Mouse (Mus musculus): ENCODE results near the gene Siae.

Gene Siae

DNA sequence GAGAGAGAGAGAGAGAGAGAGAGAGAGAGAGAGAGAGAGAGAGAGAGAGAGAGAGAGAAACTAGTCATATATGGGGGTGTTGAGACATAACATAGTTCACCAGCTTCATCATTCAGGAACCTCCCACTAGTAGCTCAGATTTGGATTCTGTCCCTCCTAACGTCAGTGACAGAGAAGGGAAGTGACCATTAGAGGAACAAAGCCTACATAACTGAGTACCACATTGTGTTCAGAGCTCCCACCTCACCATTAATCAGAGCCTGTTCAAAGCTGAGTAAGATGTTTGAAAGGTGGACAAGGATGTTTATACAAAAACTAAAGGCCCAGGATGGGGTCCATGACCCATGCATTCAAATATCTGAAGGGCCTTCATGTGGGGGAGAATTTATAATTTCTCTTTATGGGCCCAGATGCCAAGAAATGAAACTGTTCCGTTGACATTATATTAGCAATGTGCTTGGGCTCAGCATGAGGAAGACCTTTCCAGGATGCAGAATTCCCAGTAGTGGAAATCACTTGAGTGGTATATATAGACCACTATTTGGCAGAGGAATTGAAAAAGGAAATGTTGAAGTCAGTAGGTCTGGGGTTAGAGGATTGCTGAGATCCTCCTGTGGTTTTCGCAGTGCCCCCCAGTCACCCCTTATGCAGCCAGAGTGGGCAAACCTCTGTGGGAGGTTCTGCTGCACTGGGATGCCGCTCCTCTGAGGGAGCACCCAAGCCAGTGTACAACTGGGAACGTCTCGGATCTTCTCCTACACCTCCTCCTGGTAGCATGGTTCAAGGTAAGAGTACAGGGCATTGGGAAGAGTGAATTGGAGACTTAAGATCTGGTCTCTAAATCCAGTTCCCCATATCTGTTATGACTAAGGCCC is 14.6 kb upstream of the Siae start:
- DNase-seq (ENCODE audit: low spot score) = no peak

DNA sequence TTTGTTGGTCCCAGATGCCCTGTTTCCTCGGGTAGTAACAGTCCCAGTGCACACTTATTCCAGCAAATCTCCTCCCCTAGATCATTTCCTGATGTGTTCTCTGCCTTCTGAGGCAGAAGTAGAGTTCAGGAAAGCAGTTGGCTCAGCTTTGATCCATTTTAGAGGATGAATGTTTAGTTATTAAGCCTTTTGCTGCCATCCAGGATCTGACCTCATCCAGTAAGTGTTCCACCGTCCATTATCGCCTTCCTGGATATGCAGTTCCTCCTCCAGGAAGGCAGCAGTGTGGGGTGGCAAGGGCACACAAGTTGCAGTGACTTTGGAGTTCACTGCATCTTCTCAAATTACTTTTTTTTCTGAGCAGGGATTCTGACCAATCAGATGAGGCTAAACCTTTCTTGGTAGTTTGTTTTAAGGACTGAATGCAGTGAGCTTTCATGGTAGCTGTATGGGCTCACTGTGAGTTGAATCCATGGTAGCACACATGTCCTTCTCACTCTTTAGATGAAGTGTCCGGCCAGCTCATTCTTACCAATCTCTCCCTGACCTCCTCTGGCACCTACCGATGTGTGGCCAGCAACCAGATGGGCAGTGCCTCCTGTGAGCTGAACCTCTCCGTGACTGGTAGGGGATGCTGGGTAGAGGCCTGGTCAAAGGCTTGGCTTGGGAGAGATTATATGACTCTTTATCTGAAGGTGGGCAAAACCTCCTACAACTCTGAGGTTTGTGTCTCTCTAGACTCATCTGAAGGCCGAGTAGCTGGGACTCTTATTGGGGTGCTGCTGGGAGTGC is 13.5 kb upstream of the Siae start:
- DNase-seq (ENCODE audit: low spot score) = no peak

DNA sequence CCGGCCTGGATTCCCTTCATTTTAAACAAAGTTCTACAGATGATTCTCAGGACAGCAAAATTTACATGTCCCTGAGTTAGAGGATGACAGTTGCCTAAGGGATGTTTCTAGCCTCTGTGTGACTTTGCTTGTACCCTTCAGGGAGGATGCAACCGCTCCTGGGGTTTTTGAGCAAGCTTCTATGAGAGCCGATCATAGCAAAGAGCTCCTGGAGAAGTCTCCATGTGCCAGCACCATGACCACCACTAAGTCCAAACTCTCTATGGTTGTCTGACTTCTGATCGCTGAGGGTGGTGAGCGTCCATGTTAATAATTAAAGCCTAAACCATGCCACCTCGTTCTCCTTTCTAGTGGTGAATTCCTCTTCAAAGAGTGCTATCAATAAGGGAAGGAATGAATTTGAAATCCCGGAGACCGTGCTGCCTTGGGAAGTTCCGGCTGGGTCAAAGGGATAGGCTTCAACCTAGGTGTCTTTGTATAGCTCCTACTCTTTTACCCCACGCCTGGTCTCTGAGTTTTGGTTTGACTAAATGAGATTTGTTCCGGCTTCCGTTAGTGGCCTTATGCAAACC is 11.5 kb upstream of the Siae start:
- DNase-seq (ENCODE audit: low spot score) = no peak

DNA sequence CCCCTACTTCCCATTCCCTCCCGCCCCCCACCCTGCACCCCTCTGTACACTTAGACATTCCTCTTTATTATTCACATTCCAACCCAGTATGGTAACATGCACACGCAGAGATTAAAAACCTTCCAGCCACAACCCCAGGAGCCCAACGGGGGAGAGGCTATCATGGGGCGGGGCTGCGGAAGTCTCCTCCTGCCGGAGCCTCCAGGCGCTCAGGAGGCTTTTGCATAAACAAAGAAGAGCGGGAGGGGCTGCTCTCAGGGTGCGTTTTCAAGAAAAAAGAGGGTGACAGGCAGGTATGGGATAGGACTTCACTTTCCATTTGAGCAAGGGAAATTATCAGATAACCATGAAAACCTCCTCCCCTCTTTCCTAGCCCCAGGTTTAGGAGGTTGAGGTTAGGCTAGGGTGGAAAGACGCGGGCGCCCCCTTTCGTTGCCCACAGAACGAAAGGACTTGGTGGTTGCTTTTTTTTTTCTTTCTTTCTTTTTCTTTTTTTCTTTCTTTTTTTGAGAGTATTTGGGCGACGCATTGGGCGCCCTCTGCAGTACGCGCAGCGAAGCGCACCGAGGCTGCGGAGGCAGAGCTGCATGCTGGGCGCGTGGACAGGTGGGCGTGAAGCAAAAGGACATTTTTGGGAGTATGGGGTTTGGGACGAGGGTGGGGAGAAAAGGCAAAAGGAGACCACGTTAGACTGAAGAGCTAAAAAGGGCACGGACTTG is 10.9 kb upstream of the Siae start:
- no peak for DNase-seq (ENCODE audit: low spot score)

DNA sequence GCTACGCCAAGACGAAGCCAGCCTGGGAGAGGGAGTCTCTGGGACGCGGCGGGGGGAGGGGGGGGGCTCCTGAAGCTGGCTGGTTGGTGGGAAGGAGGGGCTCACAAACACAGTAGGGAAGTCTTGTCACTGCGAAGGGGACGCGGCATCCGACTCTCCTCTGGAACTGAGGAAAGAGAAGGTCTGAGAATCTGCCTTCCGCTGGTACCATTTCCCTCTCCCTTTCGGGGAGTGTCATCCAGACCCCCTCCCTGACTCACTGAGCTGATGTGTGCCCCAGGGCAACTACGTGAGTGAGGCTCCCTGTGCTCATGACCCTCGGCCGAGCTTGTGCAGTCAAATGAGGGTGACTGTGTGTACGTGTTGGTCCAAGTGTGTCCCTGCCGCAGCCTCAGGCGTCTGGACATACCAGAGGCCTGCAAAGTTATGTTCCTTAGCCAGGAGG is 10.3 kb upstream of the Siae start:
- no peak for DNase-seq (ENCODE audit: low spot score)

DNA sequence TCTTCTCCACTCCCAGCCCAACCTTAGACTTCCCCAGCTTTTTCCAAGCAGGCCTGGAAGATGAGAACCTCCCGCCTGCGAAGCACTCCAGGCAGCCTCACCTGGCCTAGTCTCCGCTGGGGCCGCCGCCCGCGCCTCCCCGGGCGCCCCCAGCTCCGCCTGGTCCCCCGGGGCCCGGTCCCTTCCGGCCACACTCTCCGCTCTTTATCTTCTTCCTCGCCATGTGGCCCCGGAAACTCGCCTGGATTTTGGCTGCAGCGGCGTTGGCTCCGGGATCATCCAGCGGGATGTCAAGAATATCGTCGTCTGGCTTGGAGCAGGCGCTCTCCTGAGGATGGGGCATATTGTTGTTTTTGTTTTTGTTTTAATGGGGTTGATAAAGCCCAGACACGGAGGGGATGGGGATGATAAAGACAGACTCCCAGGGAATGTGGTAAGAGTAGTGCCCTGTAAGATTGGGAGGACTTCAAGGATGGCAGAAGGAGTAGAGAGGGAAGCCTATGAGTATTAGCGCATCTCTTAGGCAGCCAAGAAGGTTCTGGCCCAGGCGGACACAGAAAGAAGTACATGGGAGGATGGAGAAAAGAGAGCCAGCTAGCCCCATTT is 9.5 kb upstream of the Siae start:
- DNase-seq (ENCODE audit: low spot score) = no peak

DNA sequence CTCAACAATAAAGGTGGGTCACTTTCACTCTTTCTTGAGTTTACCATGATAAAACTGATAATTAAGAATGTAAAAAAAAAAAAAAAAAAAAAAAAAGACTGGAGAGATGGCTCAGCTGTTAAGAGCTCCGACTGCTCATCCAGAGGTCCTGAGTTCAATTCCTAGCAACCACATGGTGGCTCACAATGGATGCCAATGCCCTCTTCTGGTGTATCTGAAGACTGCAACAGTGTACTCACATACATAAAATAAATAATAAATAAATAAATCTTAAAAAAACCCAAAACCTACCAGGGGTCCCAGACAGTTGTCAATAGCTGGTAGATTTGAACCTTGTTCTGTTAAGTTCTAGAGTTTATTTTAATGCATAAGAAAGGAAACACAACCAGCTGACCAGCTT is 8.6 kb upstream of the Siae start:
- DNase-seq (ENCODE audit: low spot score) = no peak

DNA sequence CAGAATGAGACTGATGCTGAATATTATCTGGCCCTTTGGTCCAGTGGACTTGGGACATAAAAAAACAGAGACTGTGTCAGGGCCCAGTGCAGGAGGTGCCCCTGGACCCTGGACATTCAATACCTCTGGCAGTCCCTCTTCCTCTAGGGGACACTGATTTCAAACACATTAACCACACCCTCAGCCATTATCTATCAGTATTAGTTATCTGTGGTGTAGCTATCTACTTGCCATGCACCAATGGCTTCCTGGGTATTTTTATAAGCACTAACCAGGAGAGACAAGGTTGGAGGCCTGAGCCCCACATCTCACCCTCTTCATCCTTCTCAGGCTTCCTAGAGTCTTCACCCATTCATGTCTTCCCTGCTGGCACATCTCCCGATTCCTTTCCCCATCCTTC is 5.1 kb upstream of the Siae start:
- DNase-seq (ENCODE audit: low spot score) = no peak

DNA sequence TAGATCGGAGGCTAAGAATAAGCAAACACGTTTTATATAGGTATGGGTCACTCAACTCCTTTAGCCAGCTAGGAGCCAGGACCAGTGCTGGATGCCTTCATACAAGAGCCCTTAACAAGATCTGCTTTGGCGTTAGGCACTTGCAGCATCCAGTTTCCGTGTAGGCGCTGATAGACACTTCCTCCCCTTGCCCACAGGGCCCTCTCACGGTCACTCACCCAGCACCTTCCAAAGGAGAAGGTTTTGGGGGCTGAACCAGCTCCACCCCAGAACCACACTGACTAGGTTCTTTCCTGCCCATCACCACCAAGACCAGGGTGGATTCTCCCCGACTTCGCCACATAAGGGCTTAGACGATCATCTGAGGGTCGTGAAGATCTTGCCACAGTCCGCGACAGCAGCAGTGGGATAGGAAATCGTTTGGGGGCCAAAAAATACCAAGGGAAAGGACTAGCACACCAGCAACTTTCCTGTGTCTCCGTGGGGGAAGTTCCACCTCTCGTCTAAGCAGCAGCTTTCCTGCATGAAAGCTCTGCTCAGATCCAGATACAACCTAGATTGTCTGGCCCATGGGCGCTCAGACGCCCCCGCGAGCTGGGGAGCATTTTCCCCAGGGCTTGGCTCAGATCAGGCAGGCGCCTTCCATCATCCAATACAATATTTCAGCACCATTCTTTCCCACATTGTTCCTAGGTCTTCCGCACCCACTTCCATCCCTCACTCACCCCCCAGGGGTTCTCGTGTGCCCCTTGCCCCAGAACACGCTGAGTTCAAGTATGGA is 3.6 kb upstream of the Siae start:
- DNase-seq (ENCODE audit: low spot score) = no peak

DNA sequence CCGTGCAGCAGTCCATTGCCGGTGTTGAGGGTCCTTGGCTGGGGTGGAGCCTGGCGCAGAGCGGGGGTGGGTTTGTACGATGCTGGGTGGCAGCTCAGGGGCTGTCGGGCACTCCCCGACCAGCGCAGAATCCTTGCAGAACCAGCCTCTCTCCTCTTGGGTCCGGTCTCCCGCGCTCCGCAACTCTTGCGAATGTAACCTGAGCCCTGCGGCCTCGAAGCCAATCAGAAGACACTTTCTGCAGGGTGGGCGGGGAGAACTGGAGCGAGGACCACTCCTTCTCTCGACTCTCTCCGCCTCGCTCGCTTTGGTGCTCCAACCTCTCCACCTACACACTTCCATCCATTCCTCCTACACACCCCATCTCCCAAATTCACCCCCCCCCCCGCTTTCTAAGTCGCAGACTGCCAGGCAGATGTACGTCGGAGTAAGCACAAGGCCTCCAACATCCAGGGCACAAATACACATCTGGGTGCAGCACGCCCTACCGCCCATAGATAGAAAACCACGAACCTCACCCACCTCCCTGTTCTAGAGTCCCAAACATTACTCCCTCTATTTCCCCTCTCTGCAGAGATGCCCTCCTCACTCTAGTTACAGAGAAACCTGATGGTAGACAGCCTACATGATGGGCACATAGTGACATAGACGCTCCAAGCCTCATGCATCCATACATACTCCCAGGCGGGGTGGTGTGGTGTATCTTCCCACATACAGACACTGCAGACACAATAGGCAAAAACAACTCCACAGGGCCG is 2.8 kb upstream of the Siae start, which contains the start of gene Nrgn:
Gene Nrgn, minus strand, starts transcription at position 369 of the 758 bp plus-strand sequence.
- peak; percentile 47 for DNase-seq (ENCODE audit: low spot score)

DNA sequence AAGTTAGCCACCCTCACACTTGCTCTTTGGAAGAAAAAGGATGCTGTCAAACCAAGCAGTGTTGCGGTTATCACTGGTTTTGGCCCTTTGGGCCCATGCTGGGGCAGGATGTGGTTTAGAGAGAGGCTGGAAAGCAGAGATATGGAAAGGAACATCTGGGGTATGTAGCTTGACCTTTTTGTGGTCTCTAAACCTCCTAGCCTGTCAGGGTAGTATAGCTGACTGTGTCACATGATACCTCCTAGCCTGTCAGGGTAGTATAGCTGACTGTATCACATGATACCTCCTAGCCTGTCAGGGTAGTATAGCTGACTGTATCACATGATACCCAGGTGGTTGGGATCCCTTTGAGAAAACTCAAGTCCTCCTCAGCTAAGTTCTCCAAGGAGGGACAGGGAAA is 1.2 kb upstream of the Siae start:
- no peak for DNase-seq (ENCODE audit: low spot score)

DNA sequence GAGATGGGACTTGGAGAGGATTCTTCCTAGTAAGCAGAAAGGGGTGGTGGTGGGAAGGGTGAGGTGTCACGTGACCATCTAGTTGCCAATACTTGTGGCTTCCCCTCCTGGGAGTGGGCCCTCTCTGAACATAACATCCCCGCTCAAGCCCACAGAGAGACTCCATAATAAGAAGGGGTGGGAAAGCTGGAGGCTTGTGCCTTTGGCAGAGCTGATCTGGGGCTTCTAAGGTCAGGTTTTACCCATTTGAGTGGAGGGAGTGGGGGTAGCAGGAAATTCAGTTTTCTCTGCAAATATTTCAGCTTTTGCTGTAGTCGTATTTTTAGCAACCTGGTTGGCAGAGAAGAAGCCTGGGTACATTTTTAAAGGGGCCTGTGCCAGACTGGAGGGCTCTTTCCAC is 868 bp downstream of the Siae start:
- no peak for DNase-seq (ENCODE audit: low spot score)

DNA sequence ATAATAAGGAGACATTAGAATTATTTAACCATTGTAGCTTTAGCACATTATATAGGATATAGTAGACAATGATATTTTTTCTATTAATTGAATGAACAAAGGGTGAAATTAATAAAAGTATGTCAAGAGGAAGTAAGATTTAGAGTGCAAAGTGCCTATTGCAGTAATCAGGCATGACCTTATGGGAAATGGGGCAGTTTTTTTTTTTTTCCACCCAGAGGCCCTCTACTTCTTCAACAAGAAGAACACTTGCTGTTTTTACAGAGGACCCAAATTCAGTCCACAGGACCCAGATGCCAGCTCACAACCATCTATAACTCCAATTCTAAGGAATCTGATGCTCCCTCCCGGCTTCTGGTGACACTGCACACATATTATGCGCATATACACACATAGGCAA is 5.1 kb downstream of the Siae start:
- DNase-seq (ENCODE audit: low spot score) = no peak

DNA sequence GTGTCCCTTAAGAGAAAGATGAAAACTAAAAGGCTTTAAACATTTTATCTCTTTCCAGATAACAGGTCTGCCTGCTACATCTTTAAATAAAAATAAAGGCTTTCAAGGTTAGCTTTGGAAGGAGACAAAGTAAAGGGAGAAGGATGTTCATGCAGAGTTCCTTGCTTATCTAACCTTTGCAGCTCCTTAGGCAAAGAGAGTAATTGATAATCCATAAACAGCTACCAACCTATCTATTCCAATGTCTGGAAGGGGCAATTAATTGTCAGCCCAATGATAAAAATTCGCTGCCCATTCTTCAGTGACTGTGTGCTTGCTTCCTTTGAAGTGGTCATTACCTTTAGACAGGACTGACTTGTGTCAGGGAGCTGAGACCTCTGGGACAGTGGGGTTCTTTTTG is 8.3 kb downstream of the Siae start:
- DNase-seq (ENCODE audit: low spot score) = no peak

DNA sequence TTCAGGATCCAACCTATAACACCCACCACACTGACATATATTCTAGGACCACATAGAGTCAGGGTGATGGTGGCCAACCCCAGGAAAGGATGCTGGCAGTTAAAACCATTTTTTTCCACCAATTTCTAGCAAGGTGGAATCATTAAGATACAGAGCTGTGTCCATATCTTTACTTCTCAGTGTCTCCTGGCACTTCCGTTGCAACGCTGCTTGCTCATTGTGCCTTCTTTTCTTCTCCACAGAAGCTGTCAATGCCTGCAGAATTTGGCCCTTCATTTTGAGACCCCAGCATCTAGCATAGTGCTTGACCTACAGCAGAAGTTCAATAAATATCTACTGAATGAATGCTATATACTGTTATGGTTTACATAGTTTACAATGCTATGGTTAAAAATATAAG is 11.5 kb downstream of the Siae start:
- no peak for DNase-seq (ENCODE audit: low spot score)

DNA sequence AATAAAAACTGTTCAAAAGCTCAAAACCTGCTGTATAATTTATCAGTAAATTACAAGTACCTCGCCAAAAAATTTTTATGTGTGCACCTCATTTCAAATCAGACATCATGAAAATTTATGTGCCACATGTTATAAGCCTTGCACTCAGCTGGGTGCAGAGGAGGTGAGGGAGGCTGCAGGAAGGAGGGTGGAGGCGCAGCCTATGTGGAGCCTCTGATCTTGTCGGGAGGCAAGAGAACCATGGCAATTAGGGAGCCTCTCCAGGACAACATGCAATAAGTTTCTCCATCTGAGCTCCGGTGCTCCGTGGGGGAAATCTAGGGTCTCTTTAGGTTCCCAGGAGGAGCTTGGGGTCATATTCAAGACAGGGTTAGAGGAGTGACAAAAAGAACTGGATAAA is 12.0 kb downstream of the Siae start:
- DNase-seq (ENCODE audit: low spot score) = no peak

DNA sequence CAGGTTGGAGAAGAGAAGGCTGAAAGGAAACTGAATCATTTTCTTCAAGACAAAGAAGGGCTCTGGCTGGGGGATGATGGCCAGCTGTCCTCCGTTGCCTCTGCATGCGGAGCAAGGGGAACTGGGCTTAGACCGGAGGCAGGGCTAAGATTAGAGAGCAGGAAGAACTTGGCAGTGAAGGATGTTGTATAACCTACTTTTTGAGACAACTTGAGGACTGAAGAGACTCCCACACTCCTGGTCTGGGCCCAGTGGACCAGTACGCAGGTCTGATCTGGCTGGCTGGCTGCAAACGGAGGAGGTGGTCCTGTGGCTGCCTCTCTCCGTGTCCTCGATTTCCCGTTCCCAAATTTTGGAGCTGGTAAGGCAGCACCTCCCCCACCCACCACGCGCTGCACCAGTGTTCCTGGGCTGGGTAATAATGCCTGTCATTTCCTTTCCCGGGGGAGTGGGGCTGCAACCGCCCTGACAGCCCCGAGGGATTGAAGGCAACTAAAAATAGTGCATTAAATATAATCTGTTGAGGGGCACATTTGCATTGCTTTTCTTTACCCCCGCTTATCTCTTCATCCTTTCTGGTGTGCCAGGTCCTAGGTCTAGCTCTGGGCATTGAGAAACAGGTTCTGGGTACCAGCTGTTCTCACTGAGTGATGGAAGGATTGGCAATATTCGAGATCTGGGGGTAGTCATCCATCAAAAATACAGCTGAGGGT is 12.6 kb downstream of the Siae start:
- DNase-seq (ENCODE audit: low spot score) = no peak

DNA sequence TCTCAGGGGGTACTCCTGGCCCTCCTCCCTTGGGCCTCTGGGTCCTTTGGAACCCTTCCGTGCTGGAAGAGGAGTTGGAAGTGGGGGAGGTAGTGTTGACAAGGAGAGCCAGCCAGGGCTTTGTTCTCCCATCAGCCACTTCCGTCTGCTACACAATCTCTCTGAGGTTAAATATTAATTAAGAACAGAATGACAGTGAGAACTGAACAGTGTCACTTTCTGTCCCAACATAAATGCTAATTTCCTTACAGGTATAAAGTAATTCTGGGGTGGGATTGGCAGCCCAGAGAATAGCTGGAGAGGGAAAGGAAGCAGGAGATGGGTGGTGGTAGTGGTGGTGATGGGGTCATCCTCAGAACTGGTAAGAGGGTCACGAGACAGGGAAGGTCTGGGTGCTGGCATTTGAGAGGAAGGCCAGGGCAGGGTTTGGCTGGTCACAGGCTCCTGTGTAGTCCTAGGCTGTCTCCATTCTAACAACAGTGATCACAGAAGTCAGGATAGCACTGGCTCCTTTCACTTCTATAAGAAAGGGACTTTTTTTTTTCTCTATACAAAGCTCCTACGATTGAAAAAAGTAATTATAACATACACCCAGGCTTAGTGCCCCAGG is 13.2 kb downstream of the Siae start:
- no peak for DNase-seq (ENCODE audit: low spot score)

DNA sequence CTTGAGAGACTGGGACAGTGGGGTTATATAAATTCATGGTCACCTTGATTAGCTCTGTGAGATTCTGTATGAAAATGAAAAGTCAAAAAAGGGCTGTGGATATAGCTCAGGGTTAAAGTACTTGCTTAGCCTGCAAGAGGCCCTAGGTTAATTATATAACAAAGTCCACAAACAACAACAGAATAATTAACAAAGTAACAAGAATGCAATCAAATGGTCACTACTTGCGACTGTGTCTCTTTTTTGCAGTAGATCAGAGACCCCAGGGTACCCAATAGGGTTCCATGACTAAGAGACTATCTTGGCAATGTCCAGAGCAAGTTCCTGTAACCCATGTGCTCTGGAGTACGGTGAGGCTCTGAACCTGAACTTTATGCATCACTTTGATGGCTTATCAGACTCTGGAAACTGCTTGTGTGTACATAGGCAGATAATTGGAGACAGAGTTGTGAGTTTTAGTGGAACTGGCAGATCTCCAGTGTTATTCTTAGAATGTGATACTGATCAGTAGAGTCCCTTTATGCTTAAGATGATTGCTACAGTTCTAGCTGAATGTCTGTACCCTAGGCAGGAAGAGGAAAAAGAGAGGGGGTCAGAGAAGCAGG is 13.8 kb downstream of the Siae start:
- DNase-seq (ENCODE audit: low spot score) = no peak
